Mouse (Mus musculus): ENCODE data around the gene Nr1d1. TPM values are rescaled to one million over a fixed set of nuclear protein-coding genes. Genes with fewer than 3 reads are reported as not detected.

Gene Nr1d1
- polyA plus RNA-seq, 1 experiment from 2014 or later: 1.5 TPM

DNA sequence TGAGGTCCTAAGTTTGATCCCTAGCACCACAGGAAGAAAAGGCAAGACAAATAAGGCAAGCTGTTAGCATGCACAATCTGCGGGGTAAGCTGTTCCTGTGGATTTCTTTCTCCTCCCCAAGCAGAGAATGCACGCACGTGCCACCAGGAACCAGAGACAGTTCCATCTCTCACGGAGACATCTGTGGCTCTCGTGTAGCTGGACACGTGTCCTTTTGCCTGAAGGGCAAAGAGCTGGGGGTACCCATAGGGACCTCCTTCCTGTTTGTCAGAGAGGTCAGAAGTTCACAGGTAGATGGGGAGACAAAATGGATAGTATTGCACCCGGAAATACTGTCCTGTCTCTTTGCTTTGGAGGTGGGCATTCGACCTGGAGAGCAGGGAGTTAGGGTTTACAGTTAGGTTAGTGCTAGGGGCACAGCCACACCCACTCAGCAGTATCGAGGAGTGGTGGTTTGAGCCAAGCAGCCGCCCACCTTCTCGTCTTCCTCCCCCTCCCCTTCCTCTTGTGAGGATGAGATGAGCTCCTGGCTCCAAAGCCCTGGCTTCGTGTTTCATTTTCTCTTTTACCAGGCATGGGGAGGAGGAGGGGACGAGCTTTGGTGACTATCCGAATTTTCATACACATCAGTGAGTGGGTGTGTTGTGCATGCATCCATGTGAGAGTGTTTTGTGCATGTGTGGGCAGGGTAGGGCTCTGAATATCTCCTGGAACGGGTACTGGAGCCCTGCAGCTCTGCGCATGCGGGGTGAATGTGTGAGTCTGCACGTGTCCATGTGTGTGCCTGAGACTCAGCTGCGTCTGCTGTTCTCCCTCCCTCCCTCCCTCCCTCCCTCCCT is 28.1 kb downstream of the Nr1d1 start:
- peaks cover 97% of the 10 kb centered on the region for H3K4me1 ChIP-seq
- H3K36me3 ChIP-seq: no peaks in the 10 kb centered on the region
- peak overlapping the region; percentile 49; the same call in 1 of the 2 replicates for H3K9ac ChIP-seq (replicated peaks)
- H3K4me2 ChIP-seq (replicated peaks): peak overlapping the region; percentile 43
- peak; percentile 52 for ATAC-seq (ENCODE audit: low FRiP score, low read depth)
- WGBS: 8% methylated on average over 19 of the region's 19 CpGs
- H3K27me3 ChIP-seq: no peaks in the 10 kb centered on the region
- peak overlapping the region; percentile 94 for H3K27ac ChIP-seq (replicated peaks)
- H3K4me3 ChIP-seq: peak overlapping the region; percentile 18; the same call in 1 of the 2 replicates
- no peaks in the 10 kb centered on the region for H3K9me3 ChIP-seq

DNA sequence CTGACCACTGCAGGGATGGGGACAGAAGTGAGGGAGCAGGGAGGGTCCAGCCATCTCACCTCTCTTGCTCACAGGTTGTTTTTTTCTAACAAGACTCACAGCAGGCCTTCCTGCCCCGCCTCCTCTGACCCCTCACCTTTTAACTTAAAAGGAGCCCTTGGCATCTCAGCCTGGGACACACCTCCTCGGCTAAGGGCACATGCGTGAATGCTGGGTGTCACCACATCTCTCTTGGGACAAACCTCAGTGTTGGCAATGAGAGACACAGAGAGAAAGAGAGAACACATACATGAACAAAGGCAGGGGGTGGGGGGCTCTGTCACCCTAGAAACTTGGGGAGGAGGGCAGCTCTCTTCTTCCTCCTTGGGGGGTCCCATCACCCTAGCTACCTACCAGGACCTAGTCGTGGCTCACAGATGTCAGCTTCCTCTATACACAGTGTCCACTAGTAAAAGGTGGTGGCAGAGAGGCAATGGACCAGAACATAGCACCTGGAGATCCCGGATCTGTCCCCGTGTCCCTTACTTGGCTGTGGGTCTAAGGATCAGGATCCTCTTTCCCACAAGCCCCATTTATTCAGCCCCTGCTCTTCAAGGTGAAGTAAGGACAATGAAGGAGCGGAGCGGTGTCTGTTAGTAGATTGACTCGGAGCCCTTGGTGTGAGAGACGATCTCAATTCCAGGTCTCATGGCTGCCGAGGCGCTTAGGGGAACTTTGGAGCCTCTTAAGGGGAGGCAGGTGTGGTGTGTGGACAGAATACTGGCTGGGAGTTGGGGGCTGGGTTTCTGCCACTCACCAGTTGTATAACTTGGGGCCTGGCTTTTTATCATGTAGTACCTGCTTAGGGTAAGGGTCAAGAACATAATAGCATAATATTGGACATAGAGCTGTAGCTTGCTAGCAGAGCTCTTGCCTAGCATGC is 28.9 kb downstream of the Nr1d1 start:
- H3K9ac ChIP-seq (replicated peaks): peak overlapping the region; percentile 49; the same call in 1 of the 2 replicates
- no peak for ATAC-seq (ENCODE audit: low FRiP score, low read depth)
- H3K9me3 ChIP-seq: no peaks in the 10 kb centered on the region
- H3K27ac ChIP-seq (replicated peaks): peak overlapping the region; percentile 94
- H3K4me1 ChIP-seq: peaks cover 91% of the 10 kb centered on the region
- peak overlapping the region; percentile 43 for H3K4me2 ChIP-seq (replicated peaks)
- 53% methylated on average over 12 of the region's 12 CpGs for WGBS
- H3K4me3 ChIP-seq: no peak overlapping the region
- no peaks in the 10 kb centered on the region for H3K27me3 ChIP-seq
- H3K36me3 ChIP-seq: no peaks in the 10 kb centered on the region

DNA sequence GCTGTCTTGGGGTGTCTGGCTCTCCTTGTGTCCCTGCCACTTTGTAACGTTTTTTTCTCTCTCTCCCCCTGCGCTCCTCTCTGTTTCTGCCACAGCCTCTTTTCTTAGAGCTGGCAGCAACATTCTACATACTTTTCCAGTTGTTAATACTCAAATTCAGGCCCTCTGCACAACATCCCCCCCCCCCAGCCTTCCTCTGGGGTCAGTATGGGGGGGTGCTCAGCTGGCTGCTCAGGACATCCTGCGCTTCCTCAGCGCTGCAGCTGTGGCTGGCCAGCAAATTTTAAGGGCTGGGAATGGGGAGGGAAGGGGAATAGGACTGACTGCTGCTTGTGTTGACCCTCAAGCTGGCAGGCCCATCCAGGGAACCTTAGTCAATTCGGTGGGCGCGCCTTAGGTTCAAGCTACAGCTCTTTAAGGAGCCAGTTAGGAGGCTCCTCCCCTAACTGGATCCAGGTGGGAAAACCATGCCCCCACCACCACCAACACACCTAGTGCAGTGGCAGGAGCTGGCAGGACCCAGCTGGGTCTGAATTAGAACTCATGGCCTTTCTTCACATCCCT is 30.6 kb downstream of the Nr1d1 start:
- 45% methylated on average over 7 of the region's 7 CpGs for WGBS
- no peaks in the 10 kb centered on the region for H3K27me3 ChIP-seq
- H3K27ac ChIP-seq (replicated peaks): peak overlapping the region; percentile 99
- H3K4me1 ChIP-seq: peaks cover 91% of the 10 kb centered on the region
- no peaks in the 10 kb centered on the region for H3K9me3 ChIP-seq
- H3K4me2 ChIP-seq (replicated peaks): peak overlapping the region; percentile 74
- H3K4me3 ChIP-seq: peak overlapping the region; percentile 83
- no peaks in the 10 kb centered on the region for H3K36me3 ChIP-seq
- peak overlapping the region; percentile 94 for H3K9ac ChIP-seq (replicated peaks)
- no peak for ATAC-seq (ENCODE audit: low FRiP score, low read depth)

DNA sequence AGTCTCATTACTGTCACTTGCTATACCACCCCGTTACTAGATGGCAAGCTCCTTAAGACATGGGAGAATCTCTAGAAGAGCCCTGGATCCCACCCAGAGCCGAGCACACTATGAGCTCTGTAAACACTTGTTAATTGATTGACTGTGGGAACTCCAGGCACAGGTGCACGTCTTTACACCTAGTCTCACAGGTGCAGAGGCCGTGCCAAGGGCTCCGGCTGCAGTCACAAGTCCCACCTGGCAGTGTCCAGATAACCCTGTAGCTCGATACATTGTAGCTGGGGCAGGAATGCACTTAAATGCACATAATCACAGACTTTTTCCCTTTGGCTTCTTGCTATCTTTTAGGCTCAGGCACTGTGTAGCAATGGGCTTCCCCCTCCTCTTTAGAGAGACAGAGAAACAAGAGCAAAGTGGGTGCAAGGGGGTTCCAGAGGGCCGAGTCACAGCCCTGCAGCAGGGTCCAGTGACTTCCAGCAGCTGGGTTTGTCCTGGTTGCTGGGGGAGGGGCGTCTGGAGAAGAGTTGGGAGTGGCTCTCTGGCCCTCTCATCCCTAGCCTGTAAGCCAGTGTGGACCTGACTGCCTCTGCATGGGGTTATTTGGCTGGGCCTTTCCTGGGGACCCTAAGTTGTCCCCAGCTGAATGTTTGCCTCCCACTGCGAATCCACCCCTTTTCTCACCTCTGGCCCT is 31.3 kb downstream of the Nr1d1 start:
- 2% methylated on average over 9 of the region's 9 CpGs for WGBS

DNA sequence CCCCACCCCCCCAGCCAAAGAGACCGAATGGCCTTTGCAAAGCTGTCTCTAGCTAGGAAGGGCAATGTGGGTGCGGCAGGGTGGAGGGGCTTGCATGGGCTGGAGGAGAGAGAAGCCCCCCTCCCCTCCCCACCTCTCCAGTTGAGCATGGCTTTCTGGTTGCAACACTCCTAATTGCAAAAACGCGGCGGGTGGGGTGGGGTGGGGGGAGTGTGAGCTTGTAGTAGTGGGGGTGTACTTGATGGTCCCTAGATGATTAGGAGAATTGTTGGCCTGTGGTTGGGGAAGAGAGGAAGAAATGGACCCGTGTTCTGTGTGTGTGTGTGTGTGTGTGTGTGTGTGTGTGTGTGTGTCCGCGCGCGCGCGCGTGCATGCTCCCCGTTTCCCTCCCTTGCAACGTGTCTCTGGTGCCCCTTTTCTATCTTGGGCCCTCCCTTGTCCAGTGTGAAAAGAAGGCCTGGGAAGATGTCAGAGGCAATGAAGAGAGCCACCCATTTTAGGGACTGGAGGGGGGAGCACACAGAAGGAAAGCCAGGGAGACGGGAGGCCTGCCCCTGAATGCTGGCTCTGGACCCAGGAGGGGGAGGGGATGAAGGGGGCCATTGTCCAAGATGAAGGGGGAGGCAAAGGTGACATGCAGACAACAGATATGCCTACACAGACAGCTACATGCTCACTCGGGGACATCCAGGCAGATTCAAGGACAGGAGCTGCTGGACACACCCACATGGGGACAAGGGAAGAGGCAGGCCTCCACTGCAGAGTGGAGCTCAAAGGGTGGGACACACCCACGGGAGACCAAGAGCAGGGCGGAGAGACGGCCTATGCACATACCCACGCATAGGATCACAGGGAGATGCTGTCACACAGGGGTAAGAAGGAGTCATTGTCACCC is 32.5 kb downstream of the Nr1d1 start:
- WGBS: 2% methylated on average over 20 of the region's 21 CpGs
- ATAC-seq (ENCODE audit: low FRiP score, low read depth): peak; percentile 16; the same call in 1 of the 2 replicates
- Histone ChIP-seq H3K27me3 (no peaks in the 10 kb centered on the region), H3K4me3 (peak overlapping the region; percentile 83), H3K4me1 (peaks cover 86% of the 10 kb centered on the region), H3K4me2 (replicated peaks) (peak overlapping the region; percentile 74), H3K9me3 (no peaks in the 10 kb centered on the region), H3K27ac (replicated peaks) (peak overlapping the region; percentile 99), H3K9ac (replicated peaks) (peak overlapping the region; percentile 94), H3K36me3 (no peaks in the 10 kb centered on the region)

More for the DNA sequence above, 31.3 kb downstream of the Nr1d1 start:
- H3K4me2 ChIP-seq (replicated peaks): peak overlapping the region; percentile 74
- H3K4me3 ChIP-seq: peak overlapping the region; percentile 83
- ATAC-seq (ENCODE audit: low FRiP score, low read depth): no peak
- H3K36me3 ChIP-seq: no peaks in the 10 kb centered on the region
- peak overlapping the region; percentile 99 for H3K27ac ChIP-seq (replicated peaks)
- H3K27me3 ChIP-seq: no peaks in the 10 kb centered on the region
- peaks cover 90% of the 10 kb centered on the region for H3K4me1 ChIP-seq
- H3K9ac ChIP-seq (replicated peaks): peak overlapping the region; percentile 94
- no peaks in the 10 kb centered on the region for H3K9me3 ChIP-seq

DNA sequence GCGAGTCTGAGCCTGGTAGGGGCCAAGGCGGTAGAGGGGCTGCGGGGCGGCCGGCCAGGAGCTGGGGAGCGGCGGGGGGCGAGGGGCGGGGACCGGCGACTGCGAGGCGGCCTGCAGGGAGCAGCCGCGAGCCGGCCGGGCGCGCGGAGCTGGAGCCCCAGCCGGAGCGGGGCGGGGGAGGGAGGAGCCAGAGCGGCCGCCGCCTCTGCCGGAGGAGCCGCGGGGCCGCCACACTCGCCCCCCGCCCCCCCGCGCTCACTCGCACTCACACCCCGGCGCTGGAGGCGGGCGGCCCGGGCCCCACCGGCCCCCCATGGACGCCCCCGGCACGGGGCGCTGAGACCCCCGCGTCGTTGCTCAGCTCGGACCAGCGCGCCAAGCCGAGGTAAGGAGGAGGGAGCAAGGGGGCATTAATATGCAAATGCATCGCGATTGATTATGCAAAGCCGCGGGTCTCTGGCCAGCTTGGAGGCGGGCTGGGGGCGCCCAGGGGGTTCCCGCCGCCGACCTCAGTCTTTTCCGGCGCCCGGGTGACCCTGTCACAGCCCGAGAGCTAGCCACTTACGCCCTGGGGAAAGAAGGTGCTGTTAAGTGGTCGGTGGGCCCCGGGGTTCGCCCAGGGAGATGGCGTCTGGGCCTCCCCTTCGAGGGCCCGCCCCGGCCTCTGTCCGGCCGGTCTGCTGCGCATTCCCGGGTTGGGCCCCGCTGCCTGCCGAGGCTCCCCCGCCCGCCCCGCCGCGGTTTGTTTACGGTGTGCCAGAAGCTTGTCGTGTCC is 33.3 kb downstream of the Nr1d1 start:
- peak; percentile 68 for ATAC-seq (ENCODE audit: low FRiP score, low read depth)
- H3K27ac ChIP-seq (replicated peaks): peak overlapping the region; percentile 99
- no peaks in the 10 kb centered on the region for H3K36me3 ChIP-seq
- WGBS: under 1% methylated on average over 47 of the region's 86 CpGs
- H3K27me3 ChIP-seq: no peaks in the 10 kb centered on the region
- peak overlapping the region; percentile 94 for H3K9ac ChIP-seq (replicated peaks)
- H3K4me3 ChIP-seq: peak overlapping the region; percentile 83
- H3K9me3 ChIP-seq: no peaks in the 10 kb centered on the region
- H3K4me1 ChIP-seq: peaks cover 77% of the 10 kb centered on the region
- H3K4me2 ChIP-seq (replicated peaks): peak overlapping the region; percentile 74

DNA sequence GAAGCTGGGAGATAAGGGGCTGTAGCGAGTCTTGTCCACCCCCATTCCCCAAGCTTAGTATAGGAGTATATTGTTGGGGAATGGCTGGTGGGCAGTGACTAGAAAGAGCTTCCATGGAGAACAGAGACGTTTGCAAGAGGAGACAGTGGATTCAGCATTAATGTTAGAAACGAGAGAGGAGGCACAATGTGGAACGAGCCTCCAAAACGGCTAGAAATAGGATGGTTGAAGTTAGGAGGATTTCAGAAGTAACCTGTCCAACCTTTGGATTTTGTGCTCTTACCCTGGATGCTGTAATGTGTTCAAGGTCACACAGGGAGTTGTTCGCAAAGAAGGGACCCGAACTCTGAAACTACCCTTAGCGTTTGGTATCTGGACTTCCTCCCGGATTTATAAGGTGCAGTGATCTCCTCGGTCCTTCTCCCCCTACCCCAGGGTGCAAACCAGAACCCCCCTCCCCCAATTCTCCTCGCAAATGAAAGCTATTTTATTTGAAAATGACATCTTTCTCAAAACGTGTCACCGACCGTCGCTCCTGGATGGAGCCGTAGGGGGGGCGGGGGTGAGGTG is 34.0 kb downstream of the Nr1d1 start:
- H3K36me3 ChIP-seq: no peaks in the 10 kb centered on the region
- H3K4me3 ChIP-seq: peak overlapping the region; percentile 83
- H3K4me2 ChIP-seq (replicated peaks): peak overlapping the region; percentile 74
- peaks cover 71% of the 10 kb centered on the region for H3K4me1 ChIP-seq
- H3K9ac ChIP-seq (replicated peaks): peak overlapping the region; percentile 94
- H3K27me3 ChIP-seq: no peaks in the 10 kb centered on the region
- WGBS: under 1% methylated on average over 17 of the region's 17 CpGs
- ATAC-seq (ENCODE audit: low FRiP score, low read depth): no peak
- peak overlapping the region; percentile 99 for H3K27ac ChIP-seq (replicated peaks)
- H3K9me3 ChIP-seq: no peaks in the 10 kb centered on the region

DNA sequence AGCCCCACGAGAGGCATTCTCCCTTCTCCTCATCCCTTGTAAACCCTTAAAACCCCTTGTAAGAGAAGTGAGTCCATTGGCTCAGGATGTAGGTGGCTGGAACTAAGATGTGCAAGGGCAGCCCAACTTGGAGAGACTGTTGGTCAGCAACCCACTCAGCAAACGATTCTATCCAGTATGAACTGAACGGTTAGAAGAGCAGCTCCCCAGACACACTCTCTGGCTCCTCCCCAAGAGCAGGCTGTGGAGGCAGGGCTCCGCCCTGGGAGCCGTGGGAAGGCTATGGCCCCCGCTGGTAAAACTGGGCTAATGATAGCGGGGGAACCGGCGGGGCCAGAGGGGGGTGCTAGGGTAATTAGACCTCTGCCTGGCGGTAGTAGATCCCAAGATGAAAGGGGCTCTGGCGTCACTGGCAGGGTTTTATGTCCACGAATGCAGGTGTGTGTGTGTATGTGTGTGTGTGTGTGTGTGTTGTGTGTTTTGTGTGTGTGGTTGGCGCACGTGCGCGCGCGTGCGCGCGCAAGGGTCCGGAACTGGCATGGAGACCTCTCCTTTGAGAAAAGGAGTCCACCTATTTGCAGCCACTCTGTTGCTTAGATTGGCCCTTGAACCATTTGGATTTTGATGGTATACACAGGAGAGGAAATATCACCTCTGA is 34.6 kb downstream of the Nr1d1 start, which contains the start of gene Thra:
TSS of gene Thra (plus strand) at position 246 of the 658 bp plus-strand sequence.
- Histone ChIP-seq H3K36me3 (no peaks in the 10 kb centered on the region), H3K4me1 (peaks cover 64% of the 10 kb centered on the region), H3K9me3 (no peaks in the 10 kb centered on the region), H3K27me3 (no peaks in the 10 kb centered on the region), H3K4me2 (replicated peaks) (peak within 1 kb of the TSS; percentile 74), H3K9ac (replicated peaks) (peak within 1 kb of the TSS; percentile 94), H3K4me3 (peak within 1 kb of the TSS; percentile 83), H3K27ac (replicated peaks) (peak within 1 kb of the TSS; percentile 99)
- WGBS: 0% methylated on average over 22 of the region's 22 CpGs
- peak; percentile 44 for ATAC-seq (ENCODE audit: low FRiP score, low read depth)

DNA sequence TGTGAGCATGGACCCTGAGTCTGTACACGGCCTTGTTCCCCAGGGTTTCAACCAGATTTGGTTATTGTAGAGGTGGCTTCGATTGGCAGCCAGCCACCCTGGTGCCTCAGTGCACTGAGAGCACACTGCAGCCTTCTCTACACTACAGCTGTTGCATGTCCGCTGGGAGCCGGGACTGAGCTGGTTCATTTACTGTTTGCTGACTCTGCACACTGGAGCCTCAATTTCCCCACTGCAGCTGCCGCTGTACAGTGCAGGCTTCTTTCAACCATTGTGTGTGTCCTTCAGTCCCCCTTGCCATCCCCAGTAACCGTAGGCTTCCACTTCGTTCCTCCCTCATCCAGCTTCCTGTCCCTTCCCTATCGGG is 35.1 kb downstream of the Nr1d1 start:
- H3K9me3 ChIP-seq: no peaks in the 10 kb centered on the region
- H3K4me1 ChIP-seq: peaks cover 59% of the 10 kb centered on the region
- ATAC-seq (ENCODE audit: low FRiP score, low read depth): no peak; the same call in 1 of the 2 replicates
- peak overlapping the region; percentile 83 for H3K4me3 ChIP-seq
- no peaks in the 10 kb centered on the region for H3K36me3 ChIP-seq
- H3K27me3 ChIP-seq: no peaks in the 10 kb centered on the region
- 10% methylated on average over 8 of the region's 8 CpGs for WGBS
- H3K9ac ChIP-seq (replicated peaks): peak overlapping the region; percentile 94
- peak overlapping the region; percentile 74 for H3K4me2 ChIP-seq (replicated peaks)
- H3K27ac ChIP-seq (replicated peaks): peak overlapping the region; percentile 99

All from midbrain, embryonic 12.5 days (tissue).